Mouse (Mus musculus): ENCODE results near the gene Hacd3.

DNA sequence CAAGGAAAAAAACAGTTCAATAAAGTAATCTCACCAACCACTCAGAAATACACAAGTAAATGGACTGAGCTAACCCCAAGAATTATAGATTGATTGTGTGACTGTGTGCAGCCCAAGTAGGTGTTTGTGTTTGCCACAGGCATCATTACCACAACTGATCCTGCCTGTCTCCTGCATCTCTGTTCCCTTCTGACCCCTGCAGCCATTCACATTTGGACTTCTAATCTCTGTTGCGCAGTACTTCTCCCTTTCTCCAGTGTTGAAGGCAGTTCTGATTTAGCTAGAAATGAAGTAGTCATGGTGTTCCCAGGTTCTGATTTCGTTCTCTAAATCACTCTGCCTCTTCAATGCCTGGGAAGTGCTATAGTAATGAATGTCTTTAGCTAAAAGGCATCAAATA is 33.8 kb downstream of the Hacd3 start:
- TF ChIP-seq CTCF (conservative IDR thresholded peaks at IDR 0.05; ENCODE audit: low read length) (no peak), POU5F1 (IDR thresholded peaks at IDR 0.05; ENCODE audit: borderline replicate concordance, low read length) (no peak), NANOG (IDR thresholded peaks at IDR 0.05; ENCODE audit: borderline replicate concordance, low read length) (no peak)

Measured in E14TG2a.4 (cell line).